Mouse (Mus musculus) embryonic stem cell, embryonic (primary cell): ENCODE measurements at regions not wholly inside any gene's neighbourhood (a gene's known extent, or its start where the extent isn't known, plus 50 kb on each side); places are given as distances from the start of the nearest gene placed in this dataset.

ENCODE experiments used
- CTCF ChIA-PET, 4 experiments: fragments of 300-600 bp in 2 of 4; fragments of 350-600 bp in 2 of 4; sonication (Branson Sonifier 250); formaldehyde crosslinking; loops; one replicate each; lab custom pipeline; 2022; ENCODE audit warnings: inconsistent platforms in 2 of 4; lab: Charles Lee
- POLR2A ChIA-PET, 4 experiments: fragments of 300-600 bp in 2 of 4; fragments of 350-600 bp in 2 of 4; sonication (Branson Sonifier 250); formaldehyde crosslinking; loops; one replicate each; lab custom pipeline; 2022; ENCODE audit warnings: antibody characterized with exemption in 4 of 4, inconsistent platforms in 1 of 4; lab: Charles Lee

- CTCF ChIA-PET: interaction anchor here (0.7 to 2.1 kb wide), 21 partner anchors 8 to 376 kb away, joined by 3 to 14 read pairs (median 4); partner anchors contain the start of genes Coq8a (in 1 of the 4), Sccpdh (in 1 of the 4) and Smyd3 (in 1 of the 4)
- POLR2A ChIA-PET: interaction anchor here in 2 of 4 experiments (0.6 to 2.1 kb wide), 7 partner anchors 9 to 360 kb away, joined by 3 to 6 read pairs (median 3); no protein-coding TSS in a partner anchor
These were observed 50.9 kb upstream of the Ahctf1 start for GRCm38 (mm10) chr1:179854288-179854965.
